Mouse (Mus musculus): ENCODE results near the gene Ankrd61.

- TF ChIP-seq USF1 (IDR thresholded peaks at IDR 0.05; ENCODE audit: low read depth): no peak
- no peak for TF ChIP-seq POLR2A (IDR thresholded peaks at IDR 0.05; ENCODE audit: insufficient read length, low read depth)
- no peak for TF ChIP-seq TCF3 (IDR thresholded peaks at IDR 0.05; ENCODE audit: insufficient read length, low read depth)
- TF ChIP-seq E2F4 (IDR thresholded peaks at IDR 0.05; ENCODE audit: insufficient read depth): no peak
- TF ChIP-seq MAX (IDR thresholded peaks at IDR 0.05; ENCODE audit: low read depth): no peak
- TF ChIP-seq CEBPB (IDR thresholded peaks at IDR 0.05; ENCODE audit: insufficient read depth, poor library complexity, severe bottlenecking): no peak
- no peak for TF ChIP-seq MYOD1 (IDR thresholded peaks at IDR 0.05; ENCODE audit: control insufficient read depth in 1 of 3, insufficient read length in 2 of 3, low read depth in 2 of 3)
- TF ChIP-seq POLR2AphosphoS2 (IDR thresholded peaks at IDR 0.05; ENCODE audit: insufficient read length, low read depth): no peak
- TF ChIP-seq MYOG (IDR thresholded peaks at IDR 0.05; ENCODE audit: control insufficient read depth in 1 of 3, insufficient read depth in 1 of 3, insufficient read length in 2 of 3, low read depth in 2 of 3): no peak
- TF ChIP-seq REST (IDR thresholded peaks at IDR 0.05; ENCODE audit: insufficient read depth, insufficient read length): no peak
- no peak for TF ChIP-seq TCF12 (IDR thresholded peaks at IDR 0.05; ENCODE audit: insufficient read depth, poor library complexity, severe bottlenecking)
Measured at GRCm38 (mm10) chr5:143931863-143932580, 34.5 kb upstream of the Ankrd61 start.
